Mouse (Mus musculus): ENCODE data around the gene Serpinb6c.
"Not testable (repeated sequence)": the region's sequence is repeated elsewhere in the genome, so short reads cannot be mapped to it uniquely, and the experiment has no call there.

The Serpinb6c gene

DNA sequence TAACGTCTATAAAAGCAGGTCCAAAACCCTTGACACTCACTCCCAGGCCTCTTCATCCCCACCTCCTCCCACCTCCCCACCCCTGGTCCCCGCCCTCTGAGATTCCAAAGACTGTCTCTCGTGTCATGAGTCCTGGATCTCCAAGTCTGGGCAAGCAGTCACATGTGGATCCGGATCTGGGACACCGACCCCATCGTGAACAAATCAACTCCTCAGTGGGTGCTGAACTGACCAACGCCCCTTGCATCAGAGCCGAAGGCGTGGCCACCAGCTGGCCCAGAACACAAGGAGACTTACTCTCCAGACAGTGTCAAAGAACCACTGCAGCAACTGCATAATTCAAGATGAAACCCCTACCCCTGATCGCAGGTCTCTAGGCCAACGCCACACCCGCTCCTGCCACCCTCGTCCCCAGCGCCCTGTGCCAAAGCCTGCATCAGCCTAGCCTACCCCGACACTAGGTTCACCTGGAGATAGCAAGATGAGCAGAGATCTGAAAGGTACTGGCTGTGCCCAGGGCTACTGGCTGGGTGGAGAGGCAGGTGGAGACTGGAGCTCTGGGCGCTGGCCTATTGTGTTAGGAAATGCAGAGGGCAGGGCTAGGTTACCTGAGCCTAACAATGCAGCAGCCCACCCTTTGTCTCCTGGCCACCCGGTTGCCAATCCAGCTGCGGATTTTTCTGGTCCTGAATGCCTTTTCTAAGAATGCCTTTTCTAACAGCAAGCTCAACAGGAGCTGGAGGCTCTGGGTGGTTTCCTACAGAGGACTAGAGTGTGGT lies at the start of gene Serpinb6c:
Gene Serpinb6c (minus strand): TSS at position 533 of the 779 bp plus-strand sequence.
- no peak for DNase-seq (ENCODE audit: low read depth in 2 of 2, low spot score in 2 of 2)

DNA sequence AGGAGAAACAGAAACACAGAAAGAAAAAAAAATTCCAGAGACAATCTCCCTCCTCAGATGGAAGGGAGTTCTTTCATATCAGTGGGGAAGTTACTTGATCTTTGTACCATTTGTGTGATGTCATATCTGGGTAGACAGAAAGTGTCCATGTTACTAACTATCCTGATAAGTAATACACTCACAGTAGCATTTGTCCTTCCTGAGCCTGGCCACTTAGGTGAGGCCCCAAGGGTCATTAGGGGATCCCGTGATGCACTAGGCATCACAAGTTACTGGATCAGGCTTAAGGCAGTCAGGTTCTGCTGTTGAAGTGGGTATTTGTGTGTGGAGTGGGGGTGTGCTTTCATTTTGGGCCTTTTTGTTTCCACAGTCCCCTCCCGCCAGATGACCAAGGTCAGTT lies 47.4 kb upstream of the Serpinb6c start:
- no peak for DNase-seq (ENCODE audit: low read depth in 2 of 2, low spot score in 2 of 2)

DNA sequence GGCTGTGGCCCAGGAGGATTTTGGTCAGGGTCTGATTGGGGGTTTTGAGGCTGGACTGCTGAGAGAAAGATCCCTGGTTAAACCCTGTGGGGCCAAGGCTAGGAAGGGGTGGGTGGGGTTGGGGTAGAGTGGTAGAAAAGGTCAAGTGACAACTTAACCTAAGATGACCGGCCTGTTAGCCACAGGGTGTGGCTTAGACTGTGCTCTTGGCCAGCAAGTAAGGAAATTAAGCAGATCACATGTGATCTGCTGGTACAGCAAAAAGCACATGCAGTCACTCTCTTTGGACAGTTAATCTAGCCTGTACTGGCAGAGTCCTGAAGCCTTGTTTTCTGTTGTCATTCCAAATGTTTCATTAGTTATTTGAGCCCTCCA lies 46.6 kb upstream of the Serpinb6c start:
- DNase-seq (ENCODE audit: low read depth in 2 of 2, low spot score in 2 of 2), result no peak

DNA sequence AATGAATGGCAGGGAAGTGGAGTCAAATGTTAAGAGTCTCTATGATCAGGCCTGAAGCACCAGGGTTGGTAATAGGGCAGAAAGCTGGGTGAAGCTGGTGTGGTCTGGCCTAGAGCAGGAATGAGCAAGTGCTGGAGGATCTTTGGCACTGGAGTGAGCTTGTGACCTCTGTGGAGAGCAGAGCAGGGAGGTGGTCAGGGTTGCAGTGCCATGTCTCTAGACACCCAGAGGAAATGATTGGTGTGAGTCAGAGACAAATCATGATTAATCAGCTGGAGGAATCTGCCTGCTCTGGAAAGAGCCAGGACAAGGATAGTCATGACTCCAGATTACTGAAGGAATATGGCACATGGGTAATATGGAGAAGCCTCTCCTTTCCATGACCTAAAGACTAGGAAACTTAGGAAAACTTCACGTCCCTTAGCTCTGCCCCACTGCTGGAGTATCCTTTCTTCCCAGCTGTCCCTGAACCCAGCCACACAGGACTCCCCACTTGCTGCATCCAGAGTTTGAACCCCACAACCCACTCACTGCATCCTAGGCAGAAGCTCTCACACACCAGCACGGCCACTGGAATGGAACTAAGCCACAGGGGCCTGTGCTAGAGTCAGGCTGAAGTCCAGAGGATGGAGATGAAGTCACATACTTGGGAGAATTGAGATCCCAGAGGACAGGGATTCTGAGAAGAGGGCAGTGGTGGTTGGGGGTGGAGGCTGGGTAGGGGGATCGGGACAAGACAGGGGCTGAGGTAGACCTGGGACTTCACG lies 46.0 kb upstream of the Serpinb6c start:
- DNase-seq (ENCODE audit: low read depth in 2 of 2, low spot score in 2 of 2), result no peak

DNA sequence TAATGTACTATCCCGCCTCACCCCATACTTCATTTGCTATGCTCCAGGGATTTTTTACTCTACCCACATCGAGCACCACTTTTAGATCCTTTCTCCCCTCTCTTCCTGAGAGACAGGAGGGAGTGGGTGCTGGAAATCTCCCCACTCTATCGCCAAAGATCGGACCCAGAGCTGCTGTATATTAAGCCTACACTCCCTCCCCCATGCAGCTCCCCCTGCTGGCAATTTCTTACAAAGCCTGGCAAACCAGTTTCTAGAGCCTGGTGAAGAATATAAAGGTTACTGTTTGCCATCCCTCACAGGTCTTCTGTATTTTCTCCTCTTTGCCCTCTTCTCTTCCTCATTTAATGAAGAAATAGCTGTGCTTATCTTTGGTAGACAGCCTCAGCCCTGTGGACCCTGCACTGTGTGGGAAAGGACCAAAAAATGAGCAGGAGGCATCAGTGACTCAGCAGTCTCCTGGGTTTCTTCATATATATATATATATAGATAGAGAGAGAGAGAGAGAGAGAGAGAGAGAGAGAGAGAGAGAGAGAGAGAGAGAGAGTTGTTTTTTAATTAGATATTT lies 36.8 kb upstream of the Serpinb6c start:
- DNase-seq (ENCODE audit: low read depth in 2 of 2, low spot score in 2 of 2), result no peak

DNA sequence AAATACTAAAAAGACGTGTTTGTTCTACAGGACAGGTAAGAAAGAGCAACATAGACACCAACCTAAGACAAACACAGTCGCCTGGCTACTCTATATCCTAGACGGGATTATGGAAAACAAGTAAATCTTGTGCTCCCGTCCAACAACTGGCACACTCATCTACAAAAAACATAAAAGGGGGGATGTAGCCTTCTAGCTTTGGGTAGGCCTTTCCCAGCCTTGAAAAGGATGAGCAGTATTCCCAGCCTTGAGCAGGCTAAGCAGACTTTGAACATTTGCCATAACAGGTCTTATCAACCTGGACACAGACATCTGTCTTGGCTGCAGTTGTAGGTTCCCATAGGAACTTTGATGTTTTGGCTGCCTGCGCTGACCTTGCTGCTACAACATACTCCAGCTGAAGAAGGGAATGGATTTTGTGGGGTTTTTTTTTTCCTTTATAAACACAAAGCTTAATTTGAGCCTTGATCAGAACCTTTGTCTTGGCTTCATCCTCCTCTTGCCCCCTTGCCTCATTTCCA lies 35.8 kb upstream of the Serpinb6c start:
- DNase-seq (ENCODE audit: low read depth in 2 of 2, low spot score in 2 of 2), result no peak

DNA sequence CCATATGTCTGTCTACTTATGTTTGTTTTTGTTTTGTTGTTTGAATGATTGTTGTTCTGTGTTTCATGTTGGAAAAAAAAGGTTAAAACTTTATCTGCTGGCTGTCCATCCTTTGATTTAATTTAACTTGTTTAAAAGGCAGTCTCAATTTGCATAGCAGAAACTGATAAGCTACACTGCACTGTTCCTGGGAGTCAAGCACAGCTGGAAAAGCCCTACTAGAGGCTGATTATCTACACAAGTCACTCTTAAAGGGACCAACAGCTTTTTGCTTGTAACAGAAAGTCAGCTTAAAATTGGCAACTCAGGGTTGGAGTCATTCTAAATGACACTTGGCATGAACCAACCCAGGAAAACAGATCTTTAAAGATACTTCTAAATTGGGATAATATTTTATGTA lies 32.1 kb upstream of the Serpinb6c start:
- not testable (repeated sequence) for DNase-seq (ENCODE audit: low read depth in 2 of 2, low spot score in 2 of 2)

DNA sequence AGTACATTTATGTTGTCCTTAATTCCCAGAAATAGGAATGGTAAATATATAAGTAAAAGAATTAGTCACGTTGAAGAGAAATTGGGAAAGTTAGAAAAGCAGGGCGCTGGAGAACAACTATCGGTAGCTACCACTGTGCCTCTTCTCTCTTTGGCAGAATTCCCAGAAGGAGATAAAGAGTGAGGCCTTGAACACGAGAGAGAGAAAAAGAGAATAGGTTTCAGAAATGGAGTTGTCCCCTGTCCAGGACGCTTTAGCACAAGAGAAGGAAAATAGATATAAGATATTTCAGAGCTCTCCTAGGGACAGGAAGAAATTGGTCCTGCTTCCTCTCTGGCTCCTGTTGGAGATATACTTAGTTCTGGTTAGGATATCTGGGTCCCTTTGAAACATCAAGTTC lies 31.6 kb upstream of the Serpinb6c start:
- no peak for DNase-seq (ENCODE audit: low read depth in 2 of 2, low spot score in 2 of 2)

DNA sequence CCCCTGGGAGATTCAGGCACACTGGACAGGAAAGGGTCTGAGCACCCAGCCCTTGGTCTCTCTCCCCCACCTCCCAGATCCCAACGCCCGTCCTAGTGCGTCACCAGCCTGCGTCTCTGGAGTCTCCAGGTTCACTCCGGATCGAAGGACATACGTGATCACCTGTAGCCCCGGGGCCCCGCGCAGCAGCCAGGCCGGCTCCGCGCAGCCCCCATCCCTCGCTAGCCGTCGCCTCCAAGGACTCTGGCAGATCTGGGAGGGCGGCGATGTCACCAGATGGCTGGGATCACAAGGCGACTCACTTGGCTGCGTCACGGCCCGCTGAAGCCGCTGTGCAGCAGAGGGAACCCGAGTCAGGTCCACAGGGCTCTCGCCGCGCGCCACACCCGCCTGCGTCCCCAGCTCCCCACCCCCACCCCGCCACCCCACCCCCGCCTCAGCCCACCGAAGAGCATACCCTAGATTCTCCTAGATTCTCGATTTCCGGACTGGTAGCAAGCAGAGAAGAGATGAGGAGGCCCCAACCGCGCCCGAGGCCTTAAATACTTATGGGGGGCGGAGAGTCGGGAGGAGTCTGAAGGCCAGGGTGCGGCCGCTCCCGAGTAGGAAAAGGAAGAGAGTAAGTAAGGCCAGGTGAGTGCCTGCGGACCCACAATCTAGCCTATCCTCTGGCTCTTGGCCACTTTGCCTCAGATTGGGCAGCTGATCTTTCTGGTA lies 30.1 kb upstream of the Serpinb6c start:
- DNase-seq (ENCODE audit: low read depth in 2 of 2, low spot score in 2 of 2), result no peak

DNA sequence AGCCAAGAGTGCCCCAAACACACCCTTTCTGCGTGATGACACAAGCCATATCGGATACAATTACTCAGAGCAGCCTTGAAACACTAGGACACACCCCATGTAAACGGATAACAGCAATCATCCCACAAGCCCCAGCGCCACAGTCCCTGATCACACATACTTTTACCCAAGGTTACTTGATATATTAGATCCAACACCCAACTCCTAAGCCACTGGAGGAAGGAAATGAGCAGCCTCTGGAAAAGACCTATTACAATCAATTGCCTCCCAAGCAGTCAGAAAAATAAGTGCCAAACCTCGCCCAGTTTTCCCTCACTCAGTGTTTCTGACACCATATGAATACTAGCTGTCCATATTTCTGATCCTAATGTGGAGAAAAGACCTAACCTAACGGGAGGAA lies 29.2 kb upstream of the Serpinb6c start:
- no peak for DNase-seq (ENCODE audit: low read depth in 2 of 2, low spot score in 2 of 2)

DNA sequence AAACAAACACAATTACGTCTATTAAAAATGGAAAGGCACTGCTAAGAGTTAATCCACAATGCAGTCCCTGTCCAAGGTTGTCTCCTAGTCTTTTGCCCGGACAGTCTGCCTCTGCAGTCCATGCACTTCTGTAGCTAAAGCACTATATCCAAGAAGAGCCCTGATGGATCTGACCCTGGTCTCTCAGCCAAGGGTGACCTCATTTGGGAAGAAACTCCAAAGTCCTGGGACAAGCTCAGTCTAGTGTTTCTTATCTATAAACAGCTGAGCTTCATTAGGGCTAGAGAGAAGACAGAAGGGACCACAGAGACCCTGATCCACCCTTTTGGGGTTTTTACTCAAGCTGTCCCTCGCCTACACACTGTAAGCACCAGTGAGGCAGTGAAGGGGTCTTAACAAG lies 25.4 kb upstream of the Serpinb6c start:
- no peak for DNase-seq (ENCODE audit: low read depth in 2 of 2, low spot score in 2 of 2)

DNA sequence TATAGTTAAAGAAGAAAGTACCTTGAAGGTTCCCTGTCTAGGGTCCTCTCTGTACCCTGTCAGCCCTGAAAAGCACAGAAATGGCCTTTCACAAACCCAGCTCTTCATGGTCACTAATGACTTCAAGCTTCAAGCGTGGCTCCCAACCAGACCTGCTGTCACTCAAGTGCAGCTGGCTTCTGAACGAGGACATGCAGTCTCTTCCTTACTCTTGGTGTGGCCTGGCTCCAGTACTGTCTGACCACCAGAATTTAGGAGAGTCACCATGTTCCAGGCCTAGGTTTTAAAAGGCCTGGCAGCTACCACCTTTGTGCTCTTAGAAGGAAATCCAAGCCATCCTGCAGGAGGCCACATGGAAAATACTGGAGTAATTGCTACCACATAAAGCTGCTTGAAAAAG lies 24.8 kb upstream of the Serpinb6c start:
- no peak for DNase-seq (ENCODE audit: low read depth in 2 of 2, low spot score in 2 of 2)

DNA sequence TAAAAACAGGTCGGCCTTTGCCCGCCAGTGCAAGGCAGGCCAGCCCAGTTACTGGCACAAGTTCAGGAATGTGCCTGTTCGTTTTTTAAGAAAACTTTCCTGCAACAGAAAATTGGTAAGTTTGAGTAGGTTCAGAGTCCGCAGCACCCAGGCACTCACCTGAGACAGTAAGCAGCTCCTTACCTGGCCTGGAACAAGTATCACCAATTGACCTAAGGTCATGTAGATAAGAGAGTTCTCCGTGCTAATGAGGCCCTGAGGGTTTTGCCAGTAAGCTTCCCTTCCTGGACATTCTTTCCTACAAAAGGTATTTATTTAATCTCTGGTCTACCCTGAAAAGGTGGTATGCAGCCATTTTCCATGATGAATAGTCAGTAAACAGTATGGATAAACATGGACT lies 16.2 kb upstream of the Serpinb6c start:
- no peak for DNase-seq (ENCODE audit: low read depth in 2 of 2, low spot score in 2 of 2)

DNA sequence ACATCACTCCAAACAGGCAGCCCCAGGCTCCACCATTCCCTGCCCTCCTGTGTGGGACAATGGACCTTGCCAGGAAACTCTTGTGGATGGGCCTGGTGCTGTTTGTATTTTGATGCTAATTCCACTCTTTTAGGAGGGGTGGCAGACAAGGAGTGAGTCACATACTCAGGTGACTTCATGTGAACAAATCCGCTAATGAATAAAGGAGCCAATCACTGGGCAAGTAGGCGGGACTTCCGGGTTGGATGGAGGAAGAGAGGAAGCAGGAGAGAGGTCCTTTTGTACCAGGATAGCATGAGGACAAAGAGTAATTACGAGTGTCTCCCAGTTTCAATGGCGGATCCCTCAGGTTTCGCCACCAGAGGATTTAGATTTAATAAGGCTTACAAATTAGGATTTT lies 15.5 kb upstream of the Serpinb6c start:
- DNase-seq (ENCODE audit: low read depth in 2 of 2, low spot score in 2 of 2), result no peak

DNA sequence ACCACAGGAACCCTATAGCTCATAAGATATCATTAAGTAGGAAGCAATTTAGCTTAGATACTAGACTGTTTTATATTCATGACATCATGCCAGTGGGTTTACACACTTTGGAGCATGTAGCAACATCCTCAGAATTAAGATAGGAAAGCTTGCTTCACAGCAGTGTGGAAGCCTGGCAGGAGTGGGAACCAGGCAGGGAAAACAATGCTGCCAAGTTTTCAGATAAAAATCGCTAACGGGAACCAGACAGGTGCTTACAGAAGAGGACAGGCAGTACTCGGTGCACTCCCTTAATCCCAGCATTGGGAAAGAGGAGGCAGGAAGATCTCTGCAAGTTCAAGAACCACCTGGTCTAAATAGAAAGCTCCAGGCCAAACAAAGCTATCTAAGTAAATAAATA lies 1.3 kb upstream of the Serpinb6c start:
- DNase-seq (ENCODE audit: low read depth in 2 of 2, low spot score in 2 of 2), result no peak

DNA sequence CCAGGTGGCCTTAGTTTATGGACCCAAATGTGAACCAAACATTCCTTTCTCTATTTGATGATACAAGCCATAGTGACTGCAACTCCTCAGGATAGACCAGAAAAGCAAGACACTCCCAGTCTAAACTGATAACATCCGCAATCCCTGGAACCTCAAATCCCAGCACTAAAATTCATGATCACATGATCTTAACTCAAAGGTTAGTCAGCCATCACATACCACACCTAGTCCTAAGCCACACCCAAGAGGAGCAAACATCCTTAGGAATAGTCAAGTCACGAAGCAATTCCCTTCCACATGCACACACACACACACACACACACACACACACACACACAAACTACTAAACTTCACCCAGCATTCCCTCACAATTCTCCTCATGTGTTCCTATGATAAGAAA lies 2.2 kb downstream of the Serpinb6c start:
- no peak for DNase-seq (ENCODE audit: low read depth in 2 of 2, low spot score in 2 of 2)

DNA sequence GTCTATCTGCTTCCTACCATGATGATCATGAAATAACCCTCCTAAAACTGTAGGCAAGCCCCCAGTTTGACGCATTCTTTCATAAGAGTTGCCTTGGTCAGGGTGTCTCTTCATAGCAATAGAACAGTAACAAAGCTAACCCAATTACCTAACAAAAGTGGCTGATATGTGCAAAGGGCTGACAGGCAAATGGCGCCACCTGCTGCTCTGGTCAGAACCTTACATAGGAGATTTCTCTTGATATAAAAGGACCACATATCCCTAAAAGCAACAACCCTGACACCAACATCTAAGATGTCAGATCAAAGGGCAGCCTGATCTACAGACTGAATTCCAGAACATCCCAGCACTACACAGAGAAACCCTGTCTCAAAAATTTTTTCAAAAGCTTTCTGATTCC lies 11.3 kb downstream of the Serpinb6c start:
- no peak for DNase-seq (ENCODE audit: low read depth in 2 of 2, low spot score in 2 of 2)

DNA sequence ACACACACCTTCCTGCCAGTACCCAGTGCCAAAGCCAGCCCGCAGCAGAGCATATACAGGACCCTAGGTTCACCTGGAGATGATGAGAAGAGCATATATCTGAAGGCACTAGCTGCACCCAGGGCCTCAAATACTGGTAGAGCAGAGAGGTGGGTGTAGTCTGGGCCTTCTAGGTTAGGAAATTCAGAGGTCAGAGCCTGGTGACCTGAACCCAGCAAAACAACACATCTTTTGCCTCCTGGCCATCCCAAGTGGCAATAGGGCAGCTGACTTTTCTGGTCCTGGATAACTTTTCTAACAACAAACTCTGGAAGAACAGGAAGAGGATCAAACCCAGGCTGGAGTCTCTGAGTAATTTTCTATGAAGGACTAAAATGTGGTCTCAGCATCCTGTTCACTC lies 62.2 kb downstream of the Serpinb6c start, which contains the start of gene Serpinb6e:
Gene Serpinb6e (minus strand): TSS at position 101 of the 400 bp plus-strand sequence.
- DNase-seq (ENCODE audit: low read depth in 2 of 2, low spot score in 2 of 2), result no peak

DNA sequence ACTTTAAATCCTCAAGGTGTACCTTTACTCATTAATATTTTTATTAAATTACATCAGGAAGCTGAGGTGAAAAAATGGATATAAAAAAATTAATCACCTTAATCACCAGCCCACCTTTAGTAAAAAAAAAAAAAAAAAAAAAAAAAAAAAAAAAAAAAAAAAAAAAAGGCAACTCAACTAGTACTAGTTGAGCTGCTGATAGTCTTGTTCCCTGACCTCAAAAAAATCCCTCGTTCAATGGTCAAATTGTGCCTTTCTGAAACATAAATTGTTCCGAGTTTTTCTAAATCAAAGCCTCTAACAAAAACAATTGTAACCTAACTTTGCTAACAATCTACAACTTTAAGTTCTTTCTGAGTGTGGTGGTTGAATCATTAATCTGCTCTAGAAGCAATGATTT lies 74.8 kb downstream of the Serpinb6c start:
- no peak for DNase-seq (ENCODE audit: low read depth in 2 of 2, low spot score in 2 of 2)

Measured in CD8-positive naive resting alpha-beta T cell, adult 2 months (primary cell).